Comparison of ENCODE assay signal across 9 mouse cellular contexts in genomic region chr1:72738946-72739680, GRCm38 (mm10). TPM values are rescaled to one million over a fixed set of nuclear protein-coding genes. Genes with fewer than 3 reads are reported as not detected.
DNase-seq lines count a peak whose midpoint lies in the region; ATAC-seq and TF ChIP-seq lines count a peak whose summit lies in the region.
"Had no signal": no experiment of that assay in that cellular context is flagged by ENCODE, and none has a peak within 500 bp of the region (broad histone marks: within the 10 kb centered on the region; RNA-seq: fewer than 3 reads in every experiment).

No protein-coding gene starts in this region.

- TF ChIP-seq POLR2A in cerebellum, adult 2 months (IDR thresholded peaks at IDR 0.05; ENCODE audit: borderline replicate concordance, insufficient read depth, low read length) = no peak

- H3K27ac ChIP-seq in neural tube, embryonic 13.5 days (replicated peaks) = 0 out of 2 replicates have a peak overlapping the region, but pooled peaks have one; percentile 23
- no peak overlapping the region for H3K27ac ChIP-seq in cerebellum, adult 2 months (ENCODE audit: insufficient read depth, low read length)
- peak overlapping the region; percentile 62 for H3K27ac ChIP-seq in hindbrain, embryonic 15.5 days (replicated peaks)
- 0 out of 2 replicates have a peak overlapping the region, but pooled peaks have one; percentile 32 for H3K27ac ChIP-seq in midbrain, postnatal 0 days (ENCODE audit: low read depth, low read length)

- no peaks in the 10 kb centered on the region for H3K9me3 ChIP-seq in neural tube, embryonic 13.5 days
- no peaks in the 10 kb centered on the region for H3K9me3 ChIP-seq in hindbrain, embryonic 15.5 days
- H3K9me3 ChIP-seq in midbrain, postnatal 0 days (ENCODE audit: low read length) = no peaks in the 10 kb centered on the region

- WGBS in neural tube, embryonic 13.5 days = 62% methylated on average over 15 of the region's 15 CpGs
- WGBS in cerebellum, adult 2 months = 29% methylated on average over 15 of the region's 15 CpGs
- 48% methylated on average over 15 of the region's 15 CpGs for WGBS in hindbrain, embryonic 15.5 days
- 52% methylated on average over 15 of the region's 15 CpGs for WGBS in midbrain, postnatal 0 days

- TF ChIP-seq CTCF in cerebellum, adult 2 months (IDR thresholded peaks at IDR 0.05; ENCODE audit: borderline replicate concordance, insufficient read depth, low read depth, low read length) = no peak
- TF ChIP-seq CTCF in midbrain, postnatal 0 days (IDR thresholded peaks at IDR 0.05) = no peak

- ATAC-seq in neural tube, embryonic 13.5 days (ENCODE audit: low read depth) = peak; percentile 50
- ATAC-seq in hindbrain, embryonic 15.5 days (ENCODE audit: low FRiP score, low read depth) = peak; percentile 40; the same call in 1 of the 2 replicates
- peak; percentile 23; the same call in 1 of the 2 replicates for ATAC-seq in midbrain, postnatal 0 days (ENCODE audit: low FRiP score)

- H3K4me3 ChIP-seq in neural tube, embryonic 13.5 days = no peak overlapping the region
- no peak overlapping the region for H3K4me3 ChIP-seq in cerebellum, adult 2 months (replicated peaks; ENCODE audit: insufficient read depth, low read depth, low read length)
- H3K4me3 ChIP-seq in hindbrain, embryonic 15.5 days = no peak overlapping the region
- H3K4me3 ChIP-seq in midbrain, postnatal 0 days (ENCODE audit: low read depth, low read length) = no peak overlapping the region

- no peak overlapping the region for H3K4me2 ChIP-seq in neural tube, embryonic 13.5 days
- H3K4me2 ChIP-seq in hindbrain, embryonic 15.5 days = no peak overlapping the region
- no peak overlapping the region for H3K4me2 ChIP-seq in midbrain, postnatal 0 days (ENCODE audit: low read depth, low read length, poor library complexity, severe bottlenecking)

- no peaks in the 10 kb centered on the region for H3K27me3 ChIP-seq in neural tube, embryonic 13.5 days
- no peaks in the 10 kb centered on the region for H3K27me3 ChIP-seq in cerebellum, adult 2 months (ENCODE audit: control insufficient read depth, insufficient read depth, low read length)
- no peaks in the 10 kb centered on the region for H3K27me3 ChIP-seq in hindbrain, embryonic 15.5 days
- H3K27me3 ChIP-seq in midbrain, postnatal 0 days (ENCODE audit: insufficient read depth, low read length) = no peaks in the 10 kb centered on the region

- H3K36me3 ChIP-seq in neural tube, embryonic 13.5 days = no peaks in the 10 kb centered on the region
- no peaks in the 10 kb centered on the region for H3K36me3 ChIP-seq in hindbrain, embryonic 15.5 days
- no peaks in the 10 kb centered on the region for H3K36me3 ChIP-seq in midbrain, postnatal 0 days (ENCODE audit: insufficient read depth, low read length)

- no peak for DNase-seq in neural tube, embryonic 10.5 days (ENCODE audit: extremely low spot score, low spot score)
- DNase-seq in cerebellum, adult 2 months = peak; percentile 84 to 86
- DNase-seq in midbrain, postnatal 0 days (ENCODE audit: low spot score) = peak; percentile 63
- no peak for DNase-seq in spleen, adult 12 weeks (ENCODE audit: low spot score)
- DNase-seq in left cerebral cortex, adult 9 months (ENCODE audit: low spot score in 2 of 2) = no peak
- no peak for DNase-seq in layer of hippocampus, adult 11-12 months (ENCODE audit: low spot score)

- H3K4me1 ChIP-seq in neural tube, embryonic 13.5 days (replicated peaks) = peaks cover 26% of the 10 kb centered on the region
- H3K4me1 ChIP-seq in cerebellum, adult 2 months (ENCODE audit: control insufficient read depth, insufficient read depth, low read length) = peaks cover 13% of the 10 kb centered on the region
- peaks cover 18% of the 10 kb centered on the region for H3K4me1 ChIP-seq in hindbrain, embryonic 15.5 days (replicated peaks)
- no peaks in the 10 kb centered on the region for H3K4me1 ChIP-seq in midbrain, postnatal 0 days (ENCODE audit: insufficient read depth, low read length)

- 0 out of 2 replicates have a peak overlapping the region, but pooled peaks have one; percentile 31 for H3K9ac ChIP-seq in neural tube, embryonic 13.5 days
- no peak overlapping the region for H3K9ac ChIP-seq in hindbrain, embryonic 15.5 days
- no peak overlapping the region for H3K9ac ChIP-seq in midbrain, postnatal 0 days (replicated peaks; ENCODE audit: low read length, poor library complexity, severe bottlenecking)

RNA-seq across cellular contexts. Expression of gene Rpl37a, which starts 28.0 kb away (rescaled TPM):
- 999 and 1,146 TPM in 2 replicates for polyA plus RNA-seq in neural tube, embryonic 13.5 days (2015; fragmentation: Nextera tagmentation; extraction: Ambion mirVana)
- polyA plus RNA-seq in cerebellum, adult 2 months (2012; rRNA removed) = 575 and 649 TPM in 2 replicates
- polyA plus RNA-seq in hindbrain, embryonic 15.5 days (2015; fragmentation: Nextera tagmentation; extraction: Ambion mirVana) = 919 and 1,034 TPM in 2 replicates
- total RNA-seq in midbrain, postnatal 0 days (2014; rRNA removed) = 487 and 626 TPM in 2 replicates
- 1,038 and 1,114 TPM in 2 replicates for polyA plus RNA-seq in midbrain, postnatal 0 days (2015; fragmentation: Nextera tagmentation; extraction: Ambion mirVana)

RNA-seq across cellular contexts. Expression of gene Ankar, which starts 38.7 kb away (rescaled TPM):
- polyA plus RNA-seq in neural tube, embryonic 13.5 days (2015; fragmentation: Nextera tagmentation; extraction: Ambion mirVana) = not detected in 2 replicates
- not detected in 2 replicates for polyA plus RNA-seq in cerebellum, adult 2 months (2012; rRNA removed)
- not detected in 2 replicates for polyA plus RNA-seq in hindbrain, embryonic 15.5 days (2015; fragmentation: Nextera tagmentation; extraction: Ambion mirVana)
- not detected in 2 replicates for total RNA-seq in midbrain, postnatal 0 days (2014; rRNA removed)
- polyA plus RNA-seq in midbrain, postnatal 0 days (2015; fragmentation: Nextera tagmentation; extraction: Ambion mirVana) = not detected in 2 replicates
- polyA plus RNA-seq: heart, embryonic 16.5 days had no signal

Comparison
In these comparisons a context has a peak if more than half of its experiments do, and no peak if none do; other contexts are left out.
1. DNase-seq: peak in cerebellum, adult 2 months (2 of 2) and midbrain, postnatal 0 days (single experiment); none in neural tube, embryonic 10.5 days (single experiment), spleen, adult 12 weeks (single experiment), left cerebral cortex, adult 9 months (0 of 2) and layer of hippocampus, adult 11-12 months (single experiment).
2. Peak in every context shown above with its lines, with median percentiles within 50 percentile points of each other: ATAC-seq.